ENCODE assay signal across 8 mouse cellular contexts in the genomic region with DNA sequence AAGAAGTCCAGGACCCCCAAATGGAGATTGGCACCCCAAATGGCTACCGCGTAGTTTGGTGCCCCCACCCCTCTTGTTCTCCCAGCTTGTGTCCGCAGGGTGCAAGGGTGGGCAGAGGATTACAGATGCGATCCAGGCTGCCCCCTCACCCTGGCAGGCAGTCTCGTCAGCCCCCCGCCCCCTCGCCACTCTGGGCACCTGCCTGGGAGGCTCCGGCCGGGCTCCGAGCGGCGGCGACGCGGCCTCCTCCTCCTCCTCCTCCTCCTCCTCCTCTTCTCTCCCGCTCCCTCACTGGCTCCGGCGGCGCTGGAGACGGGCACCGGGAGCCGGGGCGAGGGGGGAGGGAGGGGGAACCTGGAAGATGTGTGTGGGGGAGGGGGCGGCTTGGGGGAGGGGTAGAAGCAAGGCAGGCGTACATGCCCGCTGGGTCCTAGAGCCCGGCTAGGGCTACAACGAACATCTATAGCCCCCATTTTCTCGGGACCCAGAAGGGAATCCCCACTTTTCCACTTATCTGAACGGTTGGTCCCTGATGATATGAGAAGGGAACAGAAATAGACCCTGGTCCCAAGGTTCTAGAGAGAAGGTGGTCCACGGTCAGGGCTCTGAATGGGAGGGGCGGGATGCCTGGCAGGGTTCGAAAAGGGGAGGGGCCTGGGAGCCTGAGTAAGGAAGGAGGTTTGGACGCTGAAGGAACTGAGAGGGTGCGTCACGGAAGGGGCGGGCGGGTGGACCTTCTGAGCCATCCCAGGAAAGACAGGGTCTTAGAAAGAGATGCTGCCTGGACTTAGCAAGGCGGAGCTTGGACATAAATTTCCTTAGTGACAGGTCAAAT. TPM values are rescaled to one million over a fixed set of nuclear protein-coding genes. Genes with fewer than 3 reads are reported as not detected.
DNase-seq lines count a peak whose midpoint lies in the region; ATAC-seq lines count a peak whose summit lies in the region.

No protein-coding gene starts in this region.

- H3K27ac ChIP-seq in intestine, embryonic 15.5 days: peak overlapping the region; percentile 77

- H3K4me1 ChIP-seq in intestine, embryonic 15.5 days (replicated peaks): peaks cover 32% of the 10 kb centered on the region

- H3K27me3 ChIP-seq in intestine, embryonic 15.5 days (replicated peaks): peaks cover 41% of the 10 kb centered on the region

- no peaks in the 10 kb centered on the region for H3K9me3 ChIP-seq in intestine, embryonic 15.5 days

- peak overlapping the region; percentile 58 for H3K4me3 ChIP-seq in intestine, embryonic 15.5 days (replicated peaks)

- under 1% methylated on average over 35 of the region's 39 CpGs for WGBS in intestine, embryonic 15.5 days

- DNase-seq in urinary bladder, adult 18-20 months (ENCODE audit: low spot score in 2 of 2): peak; percentile 44 to 72
- DNase-seq in urinary bladder, postnatal 10 days (ENCODE audit: low spot score): no peak
- peak; percentile 92 for DNase-seq in embryo, embryonic 9.5 days (ENCODE audit: extremely low spot score)
- peak; percentile 83 to 86 for DNase-seq in left cerebral cortex, postnatal 36 days (ENCODE audit: low spot score in 2 of 2)
- DNase-seq in skeletal muscle tissue, adult 2 months (ENCODE audit: low read depth, low spot score): peak; percentile 74

- H3K4me2 ChIP-seq in intestine, embryonic 15.5 days (replicated peaks): peak overlapping the region; percentile 89

- intact Hi-C loops in left cerebral cortex, postnatal 36 days (cut with DNase I): no loop called here

- peaks cover 16% of the 10 kb centered on the region for H3K36me3 ChIP-seq in intestine, embryonic 15.5 days

- H3K9ac ChIP-seq in intestine, embryonic 15.5 days: peak overlapping the region; percentile 41

- peak; percentile 54 for ATAC-seq in granulocyte monocyte progenitor cell, adult 5-6 weeks (replicated peaks; ENCODE audit: poor library complexity, severe bottlenecking)
- ATAC-seq in intestine, embryonic 15.5 days: peak; percentile 84
- peak; percentile 9; the same call in 1 of the 2 replicates for ATAC-seq in megakaryocyte-erythroid progenitor cell, adult 5-6 weeks (replicated peaks; ENCODE audit: low FRiP score, low TSS enrichment, poor library complexity, severe bottlenecking)

RNA-seq across cellular contexts. Expression of a gene that starts 0.6 kb away (rescaled TPM):
- 0.24 and 0.32 TPM in 2 replicates for total RNA-seq in granulocyte monocyte progenitor cell, adult 5-6 weeks (2014; fragmentation: Nextera tagmentation)
- total RNA-seq in granulocyte monocyte progenitor cell, adult 5-6 weeks (2017): 0.26 and 3.0 TPM in 2 replicates
- polyA plus RNA-seq in intestine, embryonic 15.5 days (2015; fragmentation: Nextera tagmentation; extraction: Ambion mirVana): 0.49 and 0.76 TPM in 2 replicates
- 1 to 10 TPM in 1 of 2 experiments, under 1 TPM in 1; 0.88 to 1.4 TPM for total RNA-seq in left cerebral cortex, postnatal 36 days (2021)
- total RNA-seq in megakaryocyte-erythroid progenitor cell, adult 5-6 weeks (2014; fragmentation: Nextera tagmentation): not detected in 2 replicates
- total RNA-seq in megakaryocyte-erythroid progenitor cell, adult 5-6 weeks (2017): 0.30 TPM in 1 of 2 replicates, not detected in the other

RNA-seq across cellular contexts. Expression of a gene that starts 0.8 kb away (rescaled TPM):
- total RNA-seq in granulocyte monocyte progenitor cell, adult 5-6 weeks (2014; fragmentation: Nextera tagmentation): 2.6 and 2.8 TPM in 2 replicates
- 0.26 and 0.95 TPM in 2 replicates for total RNA-seq in granulocyte monocyte progenitor cell, adult 5-6 weeks (2017)
- polyA plus RNA-seq in intestine, embryonic 15.5 days (2015; fragmentation: Nextera tagmentation; extraction: Ambion mirVana): 1.4 and 2.0 TPM in 2 replicates
- 10 to 100 TPM; 41.8 to 62.4 TPM for total RNA-seq in left cerebral cortex, postnatal 36 days (2021)
- 0.42 and 2.2 TPM in 2 replicates for total RNA-seq in megakaryocyte-erythroid progenitor cell, adult 5-6 weeks (2014; fragmentation: Nextera tagmentation)
- total RNA-seq in megakaryocyte-erythroid progenitor cell, adult 5-6 weeks (2017): 0.99 and 1.8 TPM in 2 replicates

RNA-seq across cellular contexts. Expression of a gene that starts 11.1 kb away (rescaled TPM):
- 119 and 172 TPM in 2 replicates for total RNA-seq in granulocyte monocyte progenitor cell, adult 5-6 weeks (2014; fragmentation: Nextera tagmentation)
- 165 and 166 TPM in 2 replicates for total RNA-seq in granulocyte monocyte progenitor cell, adult 5-6 weeks (2017)
- 244 and 249 TPM in 2 replicates for polyA plus RNA-seq in intestine, embryonic 15.5 days (2015; fragmentation: Nextera tagmentation; extraction: Ambion mirVana)
- total RNA-seq in left cerebral cortex, postnatal 36 days (2021): 100 to 1,000 TPM; 126 to 136 TPM
- total RNA-seq in megakaryocyte-erythroid progenitor cell, adult 5-6 weeks (2014; fragmentation: Nextera tagmentation): 159 and 187 TPM in 2 replicates
- total RNA-seq in megakaryocyte-erythroid progenitor cell, adult 5-6 weeks (2017): 154 and 158 TPM in 2 replicates

RNA-seq across cellular contexts. Expression of a gene that starts 13.4 kb away (rescaled TPM):
- total RNA-seq in granulocyte monocyte progenitor cell, adult 5-6 weeks (2014; fragmentation: Nextera tagmentation): 18.3 and 18.8 TPM in 2 replicates
- 21.2 and 25.3 TPM in 2 replicates for total RNA-seq in granulocyte monocyte progenitor cell, adult 5-6 weeks (2017)
- polyA plus RNA-seq in intestine, embryonic 15.5 days (2015; fragmentation: Nextera tagmentation; extraction: Ambion mirVana): 48.7 and 49.3 TPM in 2 replicates
- total RNA-seq in left cerebral cortex, postnatal 36 days (2021): 10 to 100 TPM; 35.3 to 40.3 TPM
- 15.4 and 21.1 TPM in 2 replicates for total RNA-seq in megakaryocyte-erythroid progenitor cell, adult 5-6 weeks (2014; fragmentation: Nextera tagmentation)
- 4.8 and 20.4 TPM in 2 replicates for total RNA-seq in megakaryocyte-erythroid progenitor cell, adult 5-6 weeks (2017)

RNA-seq across cellular contexts. Expression of a gene that starts 34.8 kb away (rescaled TPM):
- total RNA-seq in granulocyte monocyte progenitor cell, adult 5-6 weeks (2014; fragmentation: Nextera tagmentation): 0.51 and 6.3 TPM in 2 replicates
- total RNA-seq in granulocyte monocyte progenitor cell, adult 5-6 weeks (2017): 0.43 and 1.2 TPM in 2 replicates
- 0.44 and 0.62 TPM in 2 replicates for polyA plus RNA-seq in intestine, embryonic 15.5 days (2015; fragmentation: Nextera tagmentation; extraction: Ambion mirVana)
- 1 to 10 TPM in 1 of 2 experiments, under 1 TPM in 1; 0.89 to 2.5 TPM for total RNA-seq in left cerebral cortex, postnatal 36 days (2021)
- not detected in 2 replicates for total RNA-seq in megakaryocyte-erythroid progenitor cell, adult 5-6 weeks (2014; fragmentation: Nextera tagmentation)
- 0.66 TPM in 1 of 2 replicates, not detected in the other for total RNA-seq in megakaryocyte-erythroid progenitor cell, adult 5-6 weeks (2017)

Comparison
In these comparisons a context has a peak if more than half of its experiments do, and no peak if none do; other contexts are left out.
1. ATAC-seq: peak in every context shown above with its lines; median percentile 84 in intestine, embryonic 15.5 days; 54 in granulocyte monocyte progenitor cell, adult 5-6 weeks; 9 in megakaryocyte-erythroid progenitor cell, adult 5-6 weeks.
2. RNA of a gene that starts 0.8 kb away (total RNA-seq): 41.8 to 62.4 TPM in left cerebral cortex, postnatal 36 days; 0.26 to 2.8 TPM in granulocyte monocyte progenitor cell, adult 5-6 weeks and 0.42 to 2.2 TPM in megakaryocyte-erythroid progenitor cell, adult 5-6 weeks; every median in the first group is over 10 times any median in the second.